Mouse (Mus musculus): ENCODE results near the gene Kcne1l.

GRCm38 (mm10) chrX:142335502-142335901, 29.4 kb upstream of the Kcne1l start:
- TF ChIP-seq CTCF (IDR thresholded peaks at IDR 0.05; ENCODE audit: low read depth) (no peak), EP300 (IDR thresholded peaks at IDR 0.05; ENCODE audit: low read depth) (no peak)

All from liver, postnatal 0 days (tissue).